Mouse (Mus musculus) kidney, adult 11 months (tissue): ENCODE measurements around the gene Rnf141.

Source experiments
- DNase-seq: peaks from one replicate; pipeline ENCODE4 v3.0.0; 2022

The Rnf141 gene

DNA sequence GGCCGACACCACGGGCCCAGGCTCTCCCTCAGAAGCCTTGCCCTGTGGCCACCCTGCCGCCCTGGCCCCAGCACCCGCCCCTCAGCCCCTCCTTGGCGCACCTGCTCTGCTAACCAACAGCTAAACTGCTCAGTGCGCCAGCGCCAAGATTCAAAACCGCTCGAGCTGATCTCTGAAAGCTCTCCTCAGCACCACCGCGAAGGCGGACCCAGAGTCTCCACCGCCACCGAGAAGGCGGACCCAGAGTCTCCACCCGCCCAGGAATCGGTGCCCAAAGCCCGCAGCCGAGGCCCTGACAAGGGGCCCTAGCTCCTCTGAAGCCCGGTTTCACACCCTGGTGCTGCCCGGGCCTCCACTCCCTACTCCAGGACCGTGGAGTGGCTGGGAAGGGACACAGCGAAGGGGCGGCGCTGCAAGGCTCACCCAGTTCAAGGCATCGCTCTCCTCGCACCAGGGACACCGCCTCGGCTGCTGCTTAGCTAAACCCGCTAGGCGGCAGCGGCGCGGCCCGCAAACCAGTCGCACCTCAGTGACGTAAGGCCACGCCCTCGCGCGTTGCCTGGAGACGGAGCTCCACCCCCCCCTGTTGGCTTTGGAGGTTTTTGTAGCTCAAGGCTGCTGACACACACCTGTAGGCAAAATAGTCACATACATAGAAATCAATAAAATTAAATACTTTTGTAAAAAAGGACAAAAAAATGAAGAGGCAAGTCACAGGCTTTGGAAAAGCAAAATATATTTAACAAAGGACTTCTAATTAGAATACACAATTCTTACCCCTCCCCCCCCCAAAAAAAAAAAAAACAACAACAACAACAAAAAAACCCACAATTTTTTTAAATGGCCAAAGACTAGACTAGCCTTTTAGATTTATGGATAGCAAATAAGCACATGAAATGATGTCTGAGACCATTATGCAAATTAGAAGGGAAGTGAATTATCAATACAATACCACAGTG is at the start of gene Rnf141:
Gene Rnf141 (minus strand): TSS at position 542 of the 959 bp plus-strand sequence.
- DNase-seq, result peak; percentile 88

DNA sequence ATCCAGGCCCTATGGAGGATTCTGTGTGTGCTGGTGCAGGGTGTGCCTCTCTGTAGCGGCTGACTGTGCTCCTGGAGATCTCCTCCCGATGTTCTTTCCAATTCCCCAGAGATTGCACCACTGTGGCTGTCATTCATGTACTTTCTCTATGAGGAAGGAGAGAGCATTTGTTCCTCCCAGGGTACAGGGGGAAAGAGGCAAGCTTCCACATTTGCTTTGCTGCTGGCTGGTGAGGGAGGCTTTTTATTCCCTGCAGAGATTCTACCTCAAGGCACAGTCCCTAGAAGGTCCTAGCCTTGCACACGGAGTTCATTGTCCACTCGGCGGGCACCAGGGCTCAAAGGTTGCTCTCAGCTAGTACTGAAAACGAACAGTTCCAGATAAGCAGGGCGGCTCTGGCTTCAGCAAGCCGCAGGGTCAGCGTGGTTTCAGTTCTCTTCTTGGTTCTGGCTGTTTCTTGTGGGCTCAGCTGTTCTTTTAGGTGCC is 47.3 kb upstream of the Rnf141 start:
- DNase-seq, result peak; percentile 82

DNA sequence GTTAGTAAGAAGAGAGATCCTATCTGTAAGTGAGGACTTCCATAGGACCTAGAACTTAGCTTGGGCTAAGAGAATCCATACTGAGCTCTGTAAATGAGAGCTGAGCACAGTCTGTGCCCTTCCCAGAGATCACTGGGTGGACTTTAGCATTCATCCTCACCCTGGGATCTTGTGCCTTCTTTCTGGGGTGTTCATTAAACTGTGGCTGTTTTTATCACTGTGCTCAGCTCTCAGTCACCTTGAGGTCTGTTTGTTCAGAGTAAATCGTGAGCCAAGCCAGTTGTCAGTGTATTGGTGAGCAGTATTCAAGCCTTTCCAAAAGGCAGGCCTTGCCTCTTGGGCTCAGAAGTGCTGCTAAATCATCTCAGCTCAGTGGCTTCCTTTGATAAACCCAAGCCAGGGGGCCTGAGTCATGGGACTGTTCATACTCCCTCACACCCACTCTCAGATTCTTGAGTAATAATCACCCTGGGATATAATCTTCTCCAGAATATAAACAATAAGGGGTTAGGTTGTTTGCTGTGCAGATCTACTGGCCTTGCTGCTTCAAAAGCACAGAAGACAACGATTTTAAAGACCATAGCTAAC is 37.6 kb upstream of the Rnf141 start:
- peak; percentile 59 for DNase-seq

GRCm38 (mm10) chr7:110878028-110878427 is 33.8 kb upstream of the Rnf141 start:
- no peak for DNase-seq

DNA sequence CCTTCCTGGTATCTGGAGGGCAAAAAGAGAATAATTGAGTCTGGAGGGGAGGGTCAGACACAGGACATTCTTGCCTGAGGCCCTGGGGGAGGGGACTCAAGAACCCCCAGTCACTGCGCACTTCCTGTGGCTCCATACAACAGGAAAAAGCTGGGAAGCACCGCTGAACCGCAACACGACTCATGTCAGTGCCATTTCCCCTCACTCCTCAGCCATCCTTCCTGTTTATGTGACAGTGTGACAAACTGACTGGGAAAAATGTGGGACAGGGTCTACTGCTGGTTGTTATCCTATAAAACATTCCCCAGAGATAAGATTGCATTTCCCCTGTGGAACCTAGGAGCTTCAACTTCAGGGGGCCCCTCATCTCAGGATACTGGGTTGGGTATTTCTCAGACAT is 32.7 kb upstream of the Rnf141 start:
- peak; percentile 13 for DNase-seq

GRCm38 (mm10) chr7:110868807-110869206 is 24.6 kb upstream of the Rnf141 start:
- DNase-seq, result no peak

GRCm38 (mm10) chr7:110867116-110867515 is 22.9 kb upstream of the Rnf141 start:
- DNase-seq, result no peak

DNA sequence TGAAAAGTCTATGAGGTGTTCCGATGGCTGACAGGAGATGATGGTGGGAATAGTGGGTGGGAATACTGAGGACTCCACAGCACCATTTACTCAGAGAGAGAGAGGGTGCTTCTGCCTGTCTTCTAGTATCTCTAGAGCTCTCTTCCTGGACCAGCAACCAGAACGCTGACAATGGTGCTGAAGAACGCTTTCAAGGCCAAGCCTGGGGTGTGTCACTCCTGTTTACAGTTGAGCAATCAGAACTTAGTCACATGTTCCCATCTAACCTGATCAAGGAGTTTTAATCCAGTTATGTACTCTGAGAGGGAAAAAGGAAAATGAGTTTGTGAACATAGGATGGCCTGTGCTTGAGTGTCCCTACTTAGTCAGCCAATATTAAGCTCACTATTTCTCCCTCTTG is 21.8 kb upstream of the Rnf141 start:
- DNase-seq, result no peak

DNA sequence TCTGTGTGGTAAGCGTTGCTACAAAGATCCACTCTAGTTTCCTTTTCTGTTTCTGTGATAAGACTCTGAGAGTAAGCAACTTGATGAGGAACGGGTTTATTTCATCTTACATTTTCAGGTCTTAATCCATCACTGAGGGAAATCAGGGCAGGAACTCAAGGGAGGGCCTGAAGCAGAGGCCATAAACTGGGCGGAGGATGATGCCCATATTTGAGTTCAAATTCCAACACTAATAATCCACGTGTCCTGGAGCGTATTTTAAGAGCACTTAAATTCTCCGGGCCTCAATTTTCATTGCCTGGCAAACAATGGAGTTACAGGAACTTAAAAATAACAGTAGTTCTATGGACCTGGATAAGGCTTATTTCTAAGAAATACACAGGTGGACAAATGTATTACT is 21.3 kb upstream of the Rnf141 start:
- no peak for DNase-seq

GRCm38 (mm10) chr7:110865038-110865437 is 20.8 kb upstream of the Rnf141 start:
- DNase-seq, result peak; percentile 22

GRCm38 (mm10) chr7:110862751-110863289 is 18.6 kb upstream of the Rnf141 start, which contains the start of gene Lyve1:
Lyve1 (minus strand) TSS chr7:110863239.
- no peak for DNase-seq

- no peak for DNase-seq
Measured at GRCm38 (mm10) chr7:110860129-110860528, 15.9 kb upstream of the Rnf141 start.

DNA sequence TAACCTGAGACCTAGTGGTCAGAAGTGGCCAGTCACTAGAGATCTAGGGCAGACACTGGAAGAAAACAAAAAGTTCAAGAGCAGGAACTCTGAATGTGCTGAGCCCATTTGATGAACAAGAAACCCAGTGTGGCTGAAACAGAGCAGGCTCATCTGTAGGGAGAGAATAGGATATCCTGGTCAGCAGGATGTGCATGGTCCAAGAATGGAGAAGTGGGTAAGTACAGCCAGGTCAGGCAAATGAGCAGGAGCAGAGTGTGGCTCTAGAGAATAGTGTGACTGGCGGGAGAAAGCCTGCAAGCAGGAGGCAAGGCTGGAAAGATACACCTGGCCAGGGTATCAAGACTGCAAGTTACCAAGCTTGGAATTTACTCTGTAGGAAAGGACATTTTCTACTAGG is 11.3 kb upstream of the Rnf141 start:
- no peak for DNase-seq

GRCm38 (mm10) chr7:110854927-110855546 is 10.8 kb upstream of the Rnf141 start:
- no peak for DNase-seq

DNA sequence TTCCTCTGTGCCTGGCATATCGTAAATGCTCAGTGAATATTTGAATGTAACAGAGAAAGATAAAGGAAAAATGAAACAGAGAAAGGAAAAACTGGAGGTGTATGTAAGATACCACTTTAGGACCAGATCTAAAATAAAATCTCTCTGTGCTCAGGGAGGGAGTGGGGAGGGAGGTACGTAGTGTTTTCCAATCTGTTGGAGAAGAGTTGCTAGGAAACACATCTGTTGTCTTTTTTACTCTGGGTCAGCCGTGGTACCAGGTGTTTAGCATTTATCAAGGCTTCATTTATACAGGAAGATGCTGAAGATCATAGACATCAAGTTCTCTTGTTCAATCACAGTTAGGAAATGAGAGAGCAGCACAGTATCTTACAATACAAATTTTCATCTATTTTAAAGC is 10.3 kb upstream of the Rnf141 start:
- no peak for DNase-seq

- DNase-seq, result no peak
Measured at GRCm38 (mm10) chr7:110853611-110854010, 9.4 kb upstream of the Rnf141 start.

DNA sequence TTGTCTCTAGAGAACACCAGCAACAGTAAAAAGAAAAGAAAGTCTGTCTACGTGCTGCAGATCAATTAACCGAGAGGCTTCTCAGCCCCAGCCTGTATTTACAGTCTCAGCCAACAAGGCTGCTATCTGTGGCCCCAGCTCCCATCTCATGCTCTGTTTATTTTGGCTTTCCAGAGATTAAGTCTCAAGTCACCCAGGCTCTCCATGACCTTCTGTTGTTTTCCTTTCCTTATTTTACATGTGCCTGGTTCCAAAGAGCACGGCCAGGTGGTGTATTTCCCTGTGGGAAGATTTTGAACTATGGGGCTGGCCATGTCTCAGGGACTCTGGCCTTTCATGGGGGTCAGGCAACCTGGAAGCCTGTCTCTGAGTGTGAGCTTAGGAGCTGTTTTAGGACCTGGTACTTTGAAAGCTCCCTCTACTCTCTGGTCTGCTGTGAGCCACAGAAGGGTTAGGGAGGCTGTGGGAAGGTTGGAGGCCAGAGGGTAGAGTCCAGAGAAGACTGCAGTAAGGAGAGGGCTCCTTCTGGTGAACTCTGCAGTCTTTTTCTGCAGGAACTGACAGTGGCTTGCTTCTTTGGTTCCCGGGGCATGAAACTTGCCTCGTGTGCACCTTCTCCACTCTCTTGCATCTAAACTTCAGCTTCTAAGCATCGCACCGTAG is 7.4 kb upstream of the Rnf141 start:
- no peak for DNase-seq

- no peak for DNase-seq
Measured at GRCm38 (mm10) chr7:110848371-110848770, 4.1 kb upstream of the Rnf141 start.

GRCm38 (mm10) chr7:110847321-110847720 is 3.1 kb upstream of the Rnf141 start:
- no peak for DNase-seq

GRCm38 (mm10) chr7:110840332-110840731 is 3.9 kb downstream of the Rnf141 start:
- DNase-seq, result no peak

DNA sequence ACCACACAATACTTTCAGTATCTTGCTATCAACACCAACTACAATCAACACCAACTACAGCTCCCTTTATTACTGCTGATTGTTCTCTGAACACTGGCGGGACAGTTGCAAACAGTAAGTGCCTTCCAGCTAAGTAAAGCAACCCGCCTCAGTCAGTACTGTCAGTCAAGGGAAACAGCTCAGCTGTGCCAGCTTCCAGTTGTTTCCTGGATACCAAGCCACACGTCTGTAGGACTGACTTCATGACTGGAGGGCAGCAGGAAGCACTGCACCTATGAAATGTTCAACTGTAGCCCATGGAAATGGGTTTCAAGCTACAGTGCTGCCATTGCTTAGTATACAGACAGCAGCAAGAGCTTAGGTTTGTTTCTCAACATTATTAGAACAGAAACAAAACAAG is 9.7 kb downstream of the Rnf141 start:
- no peak for DNase-seq

GRCm38 (mm10) chr7:110834018-110834417 is 10.2 kb downstream of the Rnf141 start:
- no peak for DNase-seq

DNA sequence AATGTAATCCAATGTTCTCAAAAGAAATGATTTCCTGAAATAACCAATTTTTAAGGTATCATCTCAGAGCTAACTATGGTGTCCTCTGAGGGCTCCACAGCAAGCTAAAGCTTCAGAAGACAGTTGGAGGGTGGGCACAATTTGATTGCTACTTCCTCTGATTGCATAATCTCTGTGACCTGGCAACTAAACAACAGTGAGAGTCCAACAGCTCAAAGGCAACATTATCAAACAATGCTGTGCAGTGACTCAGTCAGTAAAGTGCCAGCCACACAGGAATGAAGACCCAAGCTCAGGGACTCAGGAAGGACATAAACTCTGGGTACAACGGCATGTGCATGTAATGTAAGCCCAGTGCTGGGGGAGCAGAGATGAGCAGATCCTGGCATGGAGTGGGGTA is 11.2 kb downstream of the Rnf141 start:
- no peak for DNase-seq
